Mouse (Mus musculus) gastrocnemius, postnatal 4 days (tissue): ENCODE data around the gene Ccdc194. TPM values are rescaled to one million over a fixed set of nuclear protein-coding genes. Genes with fewer than 3 reads are reported as not detected.

Experiments
- DNase-seq, 2 experiments: peaks; one replicate each; pipeline ENCODE4 v3.0.0; 2021 to 2022; ENCODE audit warnings: low spot score in 2 of 2, mixed read lengths in 2 of 2
- total RNA-seq, 2 experiments: library from RNA; stranded (reverse); gene quantifications; 2 replicates each; pipeline ENCODE4 v1.2.3; 2021

Gene Ccdc194
- total RNA-seq, 2 experiments from 2014 or later: 0.47 to 0.83 TPM

DNA sequence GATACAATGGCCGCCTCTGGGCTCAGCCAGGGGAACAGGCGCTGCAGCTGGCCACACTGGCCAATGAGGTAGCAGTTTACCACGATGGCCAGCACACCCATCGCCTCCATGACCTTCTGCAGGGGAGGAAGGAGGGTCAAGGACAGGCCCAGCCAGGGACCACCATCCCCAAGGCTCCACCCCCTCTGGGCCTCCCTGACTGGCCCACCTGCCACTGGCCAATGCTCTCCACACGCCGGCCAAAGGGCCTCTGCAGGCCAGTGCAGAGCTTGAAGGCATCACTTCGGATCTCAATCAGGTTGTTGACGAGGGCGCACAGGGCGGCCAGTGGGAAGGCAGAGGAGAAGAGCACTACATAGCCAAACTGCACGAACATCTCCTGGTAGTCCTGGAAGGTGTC is 46.6 kb downstream of the Ccdc194 start:
- no peak for DNase-seq

DNA sequence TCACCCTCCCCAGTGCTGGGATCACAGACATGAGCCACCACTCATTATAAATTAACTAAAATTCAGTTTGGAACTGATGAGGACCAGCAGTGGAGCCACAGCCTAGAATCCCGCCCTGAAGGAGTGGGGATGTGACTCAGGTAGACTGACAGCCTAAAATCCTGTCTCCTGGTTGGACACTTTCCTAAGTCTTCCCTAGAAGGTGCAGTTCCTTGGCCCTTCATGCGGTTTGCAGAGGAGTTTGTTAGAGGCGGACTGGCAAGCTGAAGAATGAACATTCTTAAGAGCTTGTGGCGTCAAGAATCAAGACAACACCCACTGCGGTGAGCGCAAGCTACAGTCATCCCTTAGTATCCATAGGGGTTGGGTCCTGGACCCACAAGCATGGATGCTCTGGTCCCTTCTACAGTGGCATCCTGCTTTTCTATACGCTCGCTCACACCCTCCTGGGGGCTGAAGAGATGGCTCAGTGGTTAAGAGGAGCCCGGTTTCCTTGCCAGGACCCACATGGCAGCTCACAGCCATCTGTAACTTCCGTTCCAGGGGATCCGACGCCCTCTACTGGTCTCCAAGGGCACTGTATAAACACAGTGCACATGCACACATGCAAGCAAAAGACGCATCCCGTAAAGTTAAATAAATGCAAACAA is 48.2 kb downstream of the Ccdc194 start:
- DNase-seq: no peak

DNA sequence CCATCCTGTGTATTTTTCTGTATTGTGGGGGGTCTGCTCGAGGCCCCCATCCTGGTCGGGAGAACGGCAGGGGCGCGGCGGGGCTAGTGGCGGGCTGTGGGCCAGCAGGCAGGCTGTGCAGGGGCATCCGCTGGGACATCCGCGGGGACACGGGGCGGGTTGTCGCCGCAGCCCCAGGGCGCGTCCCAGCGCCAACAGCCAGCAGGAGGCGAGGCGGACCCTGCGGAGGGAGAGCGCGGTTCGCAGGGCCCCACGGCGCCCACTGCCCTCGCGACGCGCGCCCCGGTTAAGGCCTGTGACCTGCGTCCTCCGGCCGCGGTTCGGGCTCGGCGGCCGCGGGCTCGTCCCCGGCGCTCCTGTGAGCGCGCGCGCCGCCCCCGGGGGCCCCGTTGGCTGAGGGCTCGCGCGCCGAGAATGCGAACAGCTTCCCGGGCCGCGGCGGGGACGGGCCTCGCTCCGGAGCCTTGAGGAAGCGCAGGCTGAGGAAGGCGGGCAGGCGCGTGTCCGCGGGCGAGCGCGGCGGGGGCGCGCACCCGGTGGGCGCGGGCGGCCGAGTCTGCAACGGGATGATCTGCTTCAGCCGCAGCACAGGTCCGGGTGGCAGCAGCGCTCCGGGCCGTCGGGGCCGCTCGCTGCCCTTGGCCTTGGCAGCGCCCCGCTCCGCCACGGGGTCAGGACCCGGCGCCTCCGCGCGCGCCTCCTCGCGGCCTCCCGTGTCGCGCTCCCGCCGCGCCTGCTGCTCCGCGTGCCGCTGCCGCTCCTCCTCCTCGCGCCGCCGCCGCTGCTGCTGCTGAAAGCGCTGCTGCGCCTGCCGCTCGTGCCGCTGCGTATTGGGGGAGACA is 49.2 kb downstream of the Ccdc194 start:
- peak; percentile 82 to 90 for DNase-seq

DNA sequence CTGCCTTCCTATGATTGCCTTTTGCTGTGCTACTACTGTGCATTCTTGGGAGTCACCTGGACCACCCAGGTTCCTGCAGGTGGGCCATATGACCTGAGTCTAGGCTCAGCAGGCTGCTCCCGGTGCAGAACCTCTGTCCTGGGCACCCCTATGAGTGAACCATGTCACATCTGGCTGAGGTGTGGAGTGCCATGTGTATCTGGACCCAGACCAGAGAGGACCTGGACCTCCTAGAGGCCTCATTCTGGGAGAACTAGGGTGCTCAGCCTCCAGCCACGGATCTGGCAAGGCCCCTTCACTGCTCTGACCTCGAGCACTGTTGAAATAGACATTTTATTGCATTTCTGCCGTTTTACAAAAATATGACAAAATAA is 49.8 kb downstream of the Ccdc194 start:
- DNase-seq: no peak

DNA sequence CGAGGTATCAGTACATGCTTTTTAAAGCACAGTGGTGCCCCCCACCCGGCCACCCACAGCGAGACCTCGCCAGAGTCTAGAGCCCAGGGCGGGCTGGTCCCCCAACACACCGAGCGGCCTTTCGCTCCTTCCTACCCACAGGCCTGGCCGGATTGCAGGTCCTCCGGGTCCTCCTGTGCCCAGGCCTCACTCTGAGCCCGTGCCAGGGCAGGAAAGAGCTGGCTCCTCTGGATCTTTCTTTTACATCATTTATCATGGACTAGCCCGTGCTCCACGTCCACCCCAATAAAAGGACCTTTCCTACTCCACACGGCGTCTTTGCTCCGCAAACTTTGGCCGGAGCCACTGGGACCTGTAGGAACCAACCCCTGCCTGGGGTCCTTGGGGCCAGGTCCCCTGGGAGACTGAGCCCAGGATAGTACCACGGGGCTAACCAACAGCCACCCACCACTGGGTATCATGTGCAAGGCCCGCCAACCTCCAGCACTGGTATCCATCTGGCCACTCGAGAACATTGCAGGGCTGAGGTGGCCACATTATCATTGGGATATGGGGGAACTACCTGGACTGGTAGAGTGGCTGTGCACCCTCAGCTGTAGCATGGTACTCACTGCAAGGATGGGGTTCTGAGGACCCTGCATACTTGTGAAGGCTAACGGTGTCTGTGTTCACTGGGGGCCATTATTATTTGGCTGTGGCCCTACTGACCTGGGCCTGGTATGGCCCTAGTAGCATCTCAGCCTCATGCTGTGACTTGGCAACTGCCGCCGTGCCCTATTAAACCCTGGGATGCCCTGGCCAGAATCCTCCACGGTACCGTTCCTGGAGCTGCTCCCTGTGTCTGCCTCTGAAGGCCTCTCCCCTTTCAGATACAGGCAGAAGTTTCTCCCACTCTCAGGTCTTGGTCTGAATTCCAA is 50.5 kb downstream of the Ccdc194 start:
- DNase-seq: no peak

DNA sequence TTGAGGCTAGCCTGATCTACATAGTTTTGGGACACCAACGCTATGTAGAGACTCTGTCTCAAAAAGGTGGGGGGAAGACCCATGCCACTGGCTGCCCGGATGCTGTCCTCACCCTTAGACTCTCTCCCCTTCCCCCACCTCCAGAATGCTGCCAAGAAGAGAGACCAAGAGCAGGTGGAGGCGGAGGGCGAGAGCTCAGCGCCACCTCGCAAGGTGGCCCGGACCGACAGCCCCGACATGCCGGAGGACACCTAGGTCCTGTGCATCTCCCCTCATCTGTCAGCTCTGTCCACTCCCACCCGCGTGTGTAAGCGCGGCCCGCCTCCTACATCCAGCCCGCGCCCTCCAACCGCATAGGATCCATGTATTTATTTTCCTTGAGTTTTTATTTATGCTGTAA is 51.2 kb downstream of the Ccdc194 start:
- DNase-seq: no peak

DNA sequence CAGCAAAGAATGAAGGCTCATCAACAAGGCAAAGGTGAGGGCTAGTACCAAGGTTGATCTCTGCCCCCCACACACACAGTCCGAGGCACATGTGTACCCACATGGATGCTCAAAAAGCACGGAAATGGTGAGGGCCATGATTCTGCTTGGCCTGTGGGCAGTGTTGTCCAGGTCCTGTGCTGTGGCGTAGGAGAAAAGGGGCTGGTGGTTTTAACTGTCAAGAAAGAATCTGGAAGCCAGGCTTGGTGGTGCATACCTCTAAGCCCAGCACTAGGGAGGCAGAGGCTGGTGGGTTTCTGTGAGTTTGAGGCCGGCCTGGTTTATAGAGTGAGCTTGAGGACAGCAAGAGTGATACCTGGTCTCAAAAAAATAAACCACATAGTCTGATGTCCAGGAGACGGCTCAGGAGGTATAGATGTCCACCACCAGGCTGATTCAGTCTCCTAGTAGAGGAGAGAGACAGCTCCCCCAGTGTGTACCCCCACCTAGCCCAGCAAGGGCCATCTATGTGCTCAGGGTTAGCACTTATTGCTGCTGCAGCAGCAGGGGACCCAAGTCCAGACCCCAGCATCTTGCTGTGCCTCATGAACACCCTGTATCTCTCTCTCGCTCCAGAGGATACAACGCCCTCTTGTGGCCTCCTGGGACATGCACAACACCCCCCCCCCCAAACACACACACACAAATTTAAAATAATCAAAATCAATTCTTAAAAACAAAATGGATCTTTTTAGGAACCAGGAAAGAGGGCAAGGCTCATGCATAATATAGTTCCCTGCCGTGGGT is 52.7 kb downstream of the Ccdc194 start:
- DNase-seq: no peak

DNA sequence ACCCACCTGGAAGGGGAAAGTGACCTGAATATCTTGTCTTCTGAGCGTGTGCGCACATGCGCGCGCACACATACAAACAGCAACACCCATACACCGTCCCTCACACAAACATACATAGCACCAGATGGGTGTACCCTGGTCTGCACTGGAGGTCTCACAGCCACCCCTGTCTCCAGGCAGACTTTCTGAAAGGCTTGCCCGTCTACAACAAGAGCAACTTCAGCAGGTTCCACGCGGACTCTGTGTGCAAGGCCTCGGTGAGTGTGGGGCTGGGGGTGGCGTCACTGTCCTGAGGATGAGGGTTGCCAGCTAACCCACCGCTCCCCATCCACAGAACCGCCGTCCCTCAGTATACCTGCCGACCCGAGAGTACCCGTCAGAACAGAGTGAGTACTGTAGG is 53.6 kb downstream of the Ccdc194 start:
- no peak for DNase-seq

DNA sequence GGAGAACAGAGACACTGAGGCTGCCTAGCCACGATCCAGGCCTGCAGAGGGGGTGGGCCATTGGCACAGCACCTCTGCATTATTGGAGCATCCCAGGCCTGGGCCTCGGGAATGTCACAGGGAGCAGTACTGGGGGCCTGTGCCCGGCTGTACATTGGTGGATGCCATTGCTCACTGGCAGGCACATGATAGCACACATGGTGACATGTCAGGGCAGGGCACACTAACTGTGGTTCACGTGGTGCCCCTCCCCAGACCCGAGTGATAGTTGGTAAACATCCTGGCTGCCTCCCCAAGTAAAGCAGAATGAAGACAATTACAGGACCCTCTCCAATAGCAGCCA is 54.6 kb downstream of the Ccdc194 start:
- no peak for DNase-seq

DNA sequence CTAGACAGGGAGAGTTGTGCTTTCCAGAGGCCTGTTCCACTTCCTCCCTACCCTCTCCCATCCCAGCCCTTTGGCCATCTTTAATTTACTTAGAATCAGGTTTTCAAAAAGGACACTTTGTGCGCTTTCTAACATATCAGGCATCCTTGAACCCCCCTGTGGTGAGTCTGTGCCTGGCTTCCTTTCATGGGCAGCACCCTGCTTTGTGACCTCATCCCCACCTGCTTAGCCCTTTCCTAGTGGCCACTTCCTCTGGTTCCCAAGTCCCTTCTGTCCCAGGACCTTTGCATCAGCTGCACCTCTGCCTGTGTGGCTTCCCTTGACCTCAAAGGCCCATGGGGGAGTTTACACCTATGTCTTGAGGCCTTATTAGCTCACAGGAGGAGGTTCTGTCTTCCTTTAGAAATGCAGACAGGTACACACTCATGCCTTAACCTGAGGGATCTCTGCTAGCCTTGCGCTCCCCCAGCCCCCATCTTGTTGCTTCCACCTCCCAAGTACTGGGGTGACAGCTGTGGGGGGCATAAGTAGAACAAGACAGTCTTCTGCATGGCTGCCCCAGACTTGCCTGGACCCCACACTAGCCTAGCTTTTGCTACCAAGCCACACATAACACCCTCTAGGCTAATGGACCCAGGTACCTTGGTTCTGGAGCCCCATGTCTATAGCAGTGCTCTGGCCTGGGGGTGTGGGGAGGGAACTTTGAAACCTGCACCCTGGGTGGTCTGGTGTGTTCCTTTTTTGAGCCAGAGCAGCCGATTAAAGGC is 55.2 kb downstream of the Ccdc194 start:
- no peak for DNase-seq

Other genes with a start within 250 kb of the Ccdc194 start
- gene Use1, start 158.9 kb downstream of the Ccdc194 start, total RNA-seq: 100 to 1,000 TPM; 139 to 149 TPM
- gene Ocel1, start 154.4 kb downstream of the Ccdc194 start, total RNA-seq: 1 to 10 TPM; 8.1 to 9.2 TPM
- 10 to 100 TPM; 37.0 to 40.4 TPM for gene Nr2f6, start 143.8 kb downstream of the Ccdc194 start, total RNA-seq
- gene Ushbp1, start 129.9 kb downstream of the Ccdc194 start, total RNA-seq: 10 to 100 TPM; 14.7 to 17.4 TPM
- gene Babam1, start 128.8 kb downstream of the Ccdc194 start, total RNA-seq: 10 to 100 TPM; 64.4 to 77.9 TPM
- 1 to 10 TPM; 6.0 to 7.1 TPM for gene Ankle1, start 119.7 kb downstream of the Ccdc194 start, total RNA-seq
- 10 to 100 TPM; 47.1 to 47.3 TPM for gene Abhd8, start 62.1 kb downstream of the Ccdc194 start, total RNA-seq
- gene Mrpl34, start 60.8 kb downstream of the Ccdc194 start, total RNA-seq: 10 to 100 TPM; 29.0 to 34.4 TPM
- gene Dda1, start 56.5 kb downstream of the Ccdc194 start, total RNA-seq: 10 to 100 TPM; 40.3 to 44.2 TPM
- gene Ano8, start 39.7 kb downstream of the Ccdc194 start, total RNA-seq: 10 to 100 TPM; 20.8 to 25.3 TPM
- gene Gtpbp3, start 37.6 kb downstream of the Ccdc194 start, total RNA-seq: 10 to 100 TPM; 17.8 to 19.1 TPM
- gene Plvap, start 14.0 kb downstream of the Ccdc194 start, total RNA-seq: 10 to 100 TPM; 15.9 to 16.6 TPM
- 10 to 100 TPM; 18.3 to 20.1 TPM for gene Bst2, start 11.7 kb upstream of the Ccdc194 start, total RNA-seq
- gene Mvb12a, start 17.2 kb upstream of the Ccdc194 start, total RNA-seq: 10 to 100 TPM; 30.3 to 33.1 TPM
- gene Tmem221, start 33.2 kb upstream of the Ccdc194 start, total RNA-seq: under 1 TPM in 1 of 2 experiments, not detected in 1; 0.21 TPM
- under 1 TPM; 0.26 to 0.29 TPM for gene Nxnl1, start 40.9 kb upstream of the Ccdc194 start, total RNA-seq
- 10 to 100 TPM; 51.7 to 52.8 TPM for gene Slc27a1, start 43.2 kb upstream of the Ccdc194 start, total RNA-seq
- gene Pgls, start 66.5 kb upstream of the Ccdc194 start, total RNA-seq: 10 to 100 TPM; 71.4 to 72.1 TPM
- 1 to 10 TPM; 1.8 to 2.6 TPM for gene Fam129c, start 71.9 kb upstream of the Ccdc194 start, total RNA-seq
- 10 to 100 TPM; 63.9 to 77.4 TPM for gene Colgalt1, start 85.3 kb upstream of the Ccdc194 start, total RNA-seq
- gene Unc13a, start 146.0 kb upstream of the Ccdc194 start, total RNA-seq: under 1 TPM; 0.22 to 0.47 TPM
- gene Jak3, start 150.6 kb upstream of the Ccdc194 start, total RNA-seq: 1 to 10 TPM; 5.0 to 6.5 TPM
- 1 to 10 TPM; 2.6 to 3.4 TPM for gene Insl3, start 163.5 kb upstream of the Ccdc194 start, total RNA-seq
- 1 to 10 TPM; 4.1 to 4.5 TPM for gene B3gnt3, start 176.1 kb upstream of the Ccdc194 start, total RNA-seq
- 1 to 10 TPM in 1 of 2 experiments, under 1 TPM in 1; 0.61 to 1.5 TPM for gene Fcho1, start 200.0 kb upstream of the Ccdc194 start, total RNA-seq